Mouse (Mus musculus) ovary, postnatal 36 days (tissue): Measurements from ENCODE around the gene Ubash3a.
"Not testable (repeated sequence)": the region's sequence is repeated elsewhere in the genome, so short reads cannot be mapped to it uniquely, and the experiment has no call there.

Source experiments
- DNase-seq: peaks from one replicate; pipeline ENCODE4 v3.0.0; 2022; ENCODE audit warnings: low spot score, mixed read lengths

Gene Ubash3a

DNA sequence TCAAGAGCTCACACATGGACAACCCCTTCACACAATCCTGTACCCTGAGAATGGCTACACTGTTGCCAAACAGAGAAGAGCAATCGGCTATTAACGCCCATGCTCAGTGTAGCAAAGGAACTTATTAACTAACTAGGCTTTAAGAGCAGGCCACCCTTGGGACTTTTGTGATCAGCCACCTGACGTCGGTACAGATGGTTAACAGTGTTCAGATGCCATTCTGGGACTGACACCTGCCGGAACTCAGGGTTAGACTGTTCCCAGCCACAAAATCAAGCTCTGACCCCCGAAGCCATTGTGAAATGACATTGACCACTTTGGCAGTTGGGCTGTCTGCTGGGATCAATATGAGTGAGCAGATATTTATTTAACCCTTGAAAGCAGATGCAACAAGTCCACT is 53.7 kb downstream of the Ubash3a start:
- DNase-seq = no peak

DNA sequence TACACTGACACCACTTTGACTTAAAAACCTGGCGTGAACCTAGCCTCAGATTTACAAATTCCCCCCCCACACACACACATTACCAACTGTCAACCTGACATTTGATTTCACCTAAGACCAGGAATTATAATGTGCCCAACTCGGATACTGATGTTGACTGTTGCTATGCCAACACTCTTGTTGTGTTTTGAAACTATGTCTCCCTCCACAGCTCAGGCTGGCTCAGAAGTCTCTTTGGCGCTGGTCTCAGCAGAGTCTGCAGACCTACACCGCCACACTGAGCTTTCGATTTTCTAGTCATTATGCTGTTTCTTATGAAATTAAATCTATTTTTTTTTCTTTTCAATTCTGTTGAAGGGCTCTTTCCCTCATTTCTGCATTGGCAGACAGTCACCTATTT is 55.0 kb downstream of the Ubash3a start:
- no peak for DNase-seq

DNA sequence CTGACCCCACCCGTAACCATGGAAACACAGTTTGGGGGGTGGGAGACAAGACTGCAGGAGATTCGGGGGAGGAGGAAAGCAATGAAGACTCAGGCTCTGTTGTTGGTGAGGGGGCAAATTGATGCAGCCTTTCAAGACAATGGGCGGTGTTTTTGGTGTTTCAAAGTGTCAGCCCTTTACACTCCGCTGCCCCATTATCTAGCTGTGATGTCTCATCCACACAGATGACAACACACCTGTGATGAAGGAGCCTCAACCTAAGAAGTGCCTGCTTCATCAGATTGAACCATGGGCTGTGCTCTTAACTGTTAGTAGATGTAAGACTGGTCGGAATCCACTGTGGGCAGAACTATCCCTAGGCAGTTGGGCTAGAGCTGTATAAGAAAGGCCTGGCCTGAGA is 56.1 kb downstream of the Ubash3a start:
- no peak for DNase-seq

DNA sequence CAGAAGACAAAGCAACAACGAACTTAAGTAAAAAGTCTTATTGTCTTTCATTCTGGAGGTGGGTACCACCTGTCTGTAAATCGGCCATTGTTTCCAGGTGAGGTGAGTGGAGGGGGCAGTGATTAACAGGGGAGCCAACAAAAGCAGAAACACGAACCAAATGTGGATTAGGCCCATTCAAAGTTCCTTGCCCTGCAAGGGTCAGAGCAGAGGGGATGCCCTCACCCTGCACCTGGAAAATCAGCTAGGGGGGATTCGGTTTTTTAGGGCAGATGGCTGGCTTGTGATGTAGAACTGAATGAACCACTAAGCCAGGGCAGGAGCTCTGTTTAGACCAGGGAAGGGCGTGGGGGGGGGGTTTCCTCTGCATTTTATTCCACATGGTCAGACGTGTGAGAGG is 56.7 kb downstream of the Ubash3a start:
- DNase-seq = no peak

DNA sequence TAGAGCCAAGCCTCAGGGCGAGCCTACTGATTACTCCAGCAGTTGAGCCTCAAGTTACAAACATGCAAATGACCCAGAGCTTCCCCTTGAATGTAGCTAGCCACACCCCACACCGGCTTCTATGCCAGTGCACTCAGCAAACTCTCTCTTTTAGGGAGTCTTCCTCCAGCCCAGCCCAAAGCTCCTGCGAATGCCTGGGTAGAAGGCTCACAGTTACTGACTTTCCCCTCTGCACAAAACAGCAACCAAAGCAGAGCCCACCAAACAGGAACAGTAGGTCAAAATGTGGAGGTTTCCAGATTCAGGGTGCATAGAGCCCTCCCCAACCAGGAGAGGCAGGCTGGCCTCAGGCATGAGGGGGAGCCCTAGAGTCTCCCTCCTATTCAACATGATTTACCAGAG is 57.5 kb downstream of the Ubash3a start:
- no peak for DNase-seq

DNA sequence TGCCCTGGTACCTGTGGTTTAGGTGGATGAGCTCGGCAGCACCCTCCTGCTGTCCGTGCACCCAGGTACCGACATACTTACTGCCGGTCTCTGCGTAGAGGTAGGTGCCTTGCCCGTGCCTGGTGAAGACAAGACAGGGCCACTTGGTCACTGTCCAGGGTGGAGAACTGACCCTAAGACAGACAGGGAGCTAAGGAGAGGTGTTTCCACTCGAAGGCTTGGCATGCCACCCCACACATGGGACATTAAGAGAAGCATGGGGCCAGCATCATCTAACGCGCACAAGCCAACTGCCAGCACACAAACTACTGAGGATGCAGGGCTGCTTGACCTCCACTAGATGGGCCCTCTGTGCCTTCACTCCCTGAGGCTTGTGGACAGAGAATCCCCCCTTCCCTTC is 58.2 kb downstream of the Ubash3a start:
- DNase-seq = no peak

DNA sequence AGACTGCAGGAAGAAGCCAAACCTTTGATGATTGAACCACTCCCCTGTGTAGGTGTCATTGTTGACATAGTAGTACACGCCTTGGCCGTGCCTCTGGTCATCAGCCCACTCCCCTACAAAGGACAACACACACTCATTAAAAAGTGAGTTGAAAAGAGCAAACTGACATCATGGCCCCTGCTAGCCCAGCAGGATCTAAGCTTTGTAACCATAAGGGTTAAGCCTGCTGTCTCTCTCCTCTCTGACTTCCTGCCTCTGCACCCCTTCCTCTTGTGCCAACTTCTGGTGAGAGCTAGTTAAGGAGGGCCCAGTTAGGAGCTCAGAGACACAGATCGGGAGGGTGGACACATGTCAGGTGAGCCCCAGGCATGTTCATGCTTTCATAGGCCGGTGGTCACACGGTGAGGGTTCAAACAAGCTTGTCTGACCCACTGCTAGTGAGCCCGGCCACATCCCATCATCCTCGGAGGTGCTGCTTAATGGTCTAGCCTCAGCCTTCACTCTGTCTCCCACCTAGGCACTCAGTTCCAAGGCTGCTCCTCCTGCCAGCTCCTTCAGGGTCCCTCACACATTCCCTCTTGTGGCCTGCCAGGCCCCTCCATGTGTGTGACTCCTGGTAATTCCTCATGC is 58.8 kb downstream of the Ubash3a start:
- DNase-seq = no peak

DNA sequence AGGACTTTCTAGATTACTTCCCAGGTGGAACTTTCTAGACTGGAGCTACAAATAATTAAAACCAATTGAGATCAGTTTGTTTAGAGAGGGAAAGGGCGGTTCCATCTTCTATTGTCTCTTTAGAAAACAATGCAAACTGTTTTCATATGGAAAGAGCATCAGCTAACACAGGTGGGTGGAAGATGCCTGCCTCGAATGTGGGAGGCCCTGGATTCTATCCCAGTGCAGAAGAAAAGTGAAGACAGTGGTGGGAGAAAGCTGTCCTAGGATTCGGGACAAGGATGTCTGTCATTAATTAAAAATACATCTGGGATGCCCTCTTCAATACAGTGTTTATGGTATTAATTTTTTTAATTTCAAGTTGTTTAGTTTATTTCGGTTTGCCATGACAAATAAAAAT is 59.5 kb downstream of the Ubash3a start:
- no peak for DNase-seq

DNA sequence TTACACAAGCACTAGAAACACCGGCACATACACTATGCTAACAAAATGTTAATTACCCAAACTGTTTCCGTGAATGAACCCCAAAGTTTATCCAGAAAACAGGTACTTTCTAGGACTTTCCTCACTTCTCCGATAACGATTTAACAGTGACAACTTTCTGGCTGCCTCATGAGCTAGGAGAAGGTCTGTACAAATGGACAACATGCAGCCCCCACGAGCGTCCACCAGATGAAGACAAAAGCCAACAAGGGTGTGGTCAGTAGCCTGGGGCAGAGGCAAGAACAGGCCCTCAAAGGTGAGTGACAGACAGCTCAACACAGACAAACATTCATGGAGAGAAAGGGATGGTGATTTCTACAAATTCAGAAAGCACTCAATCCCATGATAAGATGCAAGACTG is 59.9 kb downstream of the Ubash3a start:
- DNase-seq = no peak

DNA sequence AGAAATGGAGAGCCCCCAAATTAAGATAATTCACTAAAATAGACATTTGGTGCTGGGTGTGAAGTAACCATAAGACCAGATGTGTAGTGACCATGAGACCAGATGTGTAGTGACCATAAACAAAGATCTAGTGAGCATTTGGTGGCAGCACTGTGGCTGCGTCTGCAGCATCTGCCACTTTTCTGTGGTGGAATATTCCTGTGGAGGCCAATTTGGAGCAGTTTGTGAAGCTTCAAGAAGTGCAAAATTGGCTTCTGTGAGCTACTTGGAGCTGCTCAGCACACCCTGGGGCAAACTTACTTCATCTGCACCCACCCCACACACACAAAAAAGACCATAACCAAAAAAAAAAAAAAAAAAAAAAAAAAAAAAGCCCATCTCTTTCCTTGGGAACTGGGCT is 60.3 kb downstream of the Ubash3a start:
- DNase-seq = no peak

DNA sequence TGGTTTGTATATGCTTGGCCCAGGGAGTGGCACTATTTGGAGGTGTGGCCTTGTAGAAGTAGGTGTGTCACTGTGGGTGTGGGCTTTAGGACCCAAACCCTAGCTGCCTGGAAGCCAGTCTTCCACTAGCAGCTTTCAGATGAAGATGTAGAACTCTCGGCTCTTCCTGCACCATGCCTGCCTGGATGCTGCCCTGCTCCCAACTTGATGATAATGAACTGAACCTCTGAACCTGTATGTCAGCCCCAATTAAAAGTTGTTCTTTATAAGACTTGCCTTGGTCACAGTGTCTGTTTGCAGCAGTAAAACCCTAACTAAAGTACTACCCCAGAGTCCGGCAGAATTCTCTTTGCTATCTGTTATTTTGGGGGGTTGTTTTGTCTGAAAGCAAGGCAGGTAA is 62.1 kb downstream of the Ubash3a start:
- DNase-seq = no peak

DNA sequence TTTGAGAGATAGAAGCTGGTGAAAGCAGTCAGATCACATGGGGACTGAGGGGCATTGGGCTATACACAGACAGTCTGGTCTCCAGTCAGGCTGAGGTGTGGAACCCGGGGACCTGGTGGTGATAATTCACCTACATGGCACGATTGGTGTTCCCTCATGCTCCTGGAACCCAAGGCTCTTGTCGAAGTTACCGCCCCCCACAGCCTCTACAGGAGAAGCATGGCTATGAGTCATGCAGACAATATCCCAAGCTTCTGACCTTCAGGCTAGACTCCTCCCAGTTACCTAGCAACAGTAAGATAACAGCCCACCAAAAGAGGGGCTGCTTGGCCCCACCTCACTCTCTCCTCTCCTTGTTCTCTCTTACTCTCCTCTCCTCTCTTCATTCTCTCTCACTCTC is 62.6 kb downstream of the Ubash3a start:
- DNase-seq = no peak

DNA sequence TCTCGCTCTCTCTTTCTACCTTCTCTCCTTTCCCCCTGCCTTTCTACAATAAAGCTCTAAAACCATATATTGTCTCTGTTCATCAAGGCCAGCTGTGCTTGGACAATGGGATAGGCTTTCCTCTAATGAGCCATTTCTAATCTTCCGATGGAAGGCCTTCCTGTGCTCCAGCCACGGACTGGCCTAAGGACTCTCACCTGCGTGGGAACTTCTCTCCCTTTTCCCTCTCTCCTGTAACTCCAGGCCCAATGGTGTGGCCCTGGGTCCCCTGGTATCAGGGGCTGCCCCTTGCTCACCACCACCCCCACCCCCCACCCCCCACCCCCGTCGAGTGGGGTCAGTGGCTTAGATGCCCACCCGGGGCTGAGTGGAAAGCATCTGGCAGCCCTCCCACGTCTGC is 63.1 kb downstream of the Ubash3a start:
- not testable (repeated sequence) for DNase-seq

DNA sequence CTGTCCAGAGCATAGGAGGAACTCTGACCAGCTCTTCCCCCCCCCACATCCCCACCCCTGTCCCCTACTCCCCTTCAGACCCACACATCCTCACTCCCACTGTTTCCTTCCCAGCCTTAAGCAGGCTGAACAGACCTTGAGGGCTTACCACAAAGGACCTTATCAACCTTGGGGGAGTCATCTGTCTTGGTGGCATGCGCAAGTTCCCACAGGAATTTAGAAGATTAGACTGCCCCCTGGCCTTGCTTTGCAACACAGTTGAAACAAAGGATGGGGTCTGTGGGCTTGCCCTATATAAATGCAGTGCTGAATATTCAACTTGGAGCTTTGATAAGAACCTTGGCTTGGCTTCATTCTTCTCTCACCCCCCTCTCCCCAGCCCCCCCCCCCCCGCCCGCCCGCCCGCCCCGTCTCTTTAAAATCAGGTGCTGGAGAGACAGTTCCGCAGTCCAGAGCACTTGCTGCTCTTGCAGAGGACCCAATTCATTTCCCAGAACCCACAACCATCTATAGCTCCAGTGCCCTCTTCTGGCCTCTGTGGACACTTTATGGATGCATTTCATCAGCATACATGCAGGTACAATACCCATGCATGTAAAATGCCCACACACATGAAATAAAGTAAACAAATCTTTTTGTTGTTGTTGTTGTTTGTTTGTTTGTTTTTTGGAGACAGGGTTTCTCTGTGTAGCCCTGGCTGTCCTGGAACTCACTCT is 63.6 kb downstream of the Ubash3a start:
- no peak for DNase-seq

DNA sequence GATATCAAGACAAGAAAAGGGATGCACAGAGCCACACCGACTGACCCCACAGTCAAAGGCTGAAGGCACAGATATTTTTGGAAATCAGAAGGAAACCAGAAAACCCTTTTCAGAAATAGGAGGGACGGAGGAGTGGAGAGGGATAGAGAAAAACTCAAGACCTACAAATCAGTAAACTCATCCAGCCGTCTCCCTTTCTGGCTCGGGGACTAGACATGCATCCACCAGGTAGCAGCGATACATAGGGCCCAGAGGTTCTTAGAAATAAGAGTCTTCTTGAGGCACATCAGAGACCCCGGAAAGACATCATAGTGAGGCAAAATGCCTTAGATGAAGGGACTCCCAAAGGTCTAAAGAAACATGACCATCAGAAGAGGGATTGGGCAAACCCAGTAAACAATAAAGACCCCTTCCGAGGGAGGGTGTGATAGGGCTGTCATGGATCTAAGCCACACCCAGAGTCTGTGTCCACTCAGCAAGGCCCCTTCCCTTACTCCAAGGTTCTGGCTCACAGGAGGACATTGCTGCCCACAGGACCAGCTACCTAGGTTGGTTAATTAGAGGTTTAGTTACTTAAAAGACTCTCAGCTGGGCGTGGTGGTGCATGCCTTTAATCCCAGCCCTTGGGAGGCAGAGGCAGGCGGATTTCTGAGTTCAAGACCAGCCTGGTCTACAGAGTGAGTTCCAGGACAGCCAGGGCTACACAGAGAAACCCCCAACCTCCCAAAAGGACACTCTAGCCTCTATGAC is 64.9 kb downstream of the Ubash3a start:
- no peak for DNase-seq

DNA sequence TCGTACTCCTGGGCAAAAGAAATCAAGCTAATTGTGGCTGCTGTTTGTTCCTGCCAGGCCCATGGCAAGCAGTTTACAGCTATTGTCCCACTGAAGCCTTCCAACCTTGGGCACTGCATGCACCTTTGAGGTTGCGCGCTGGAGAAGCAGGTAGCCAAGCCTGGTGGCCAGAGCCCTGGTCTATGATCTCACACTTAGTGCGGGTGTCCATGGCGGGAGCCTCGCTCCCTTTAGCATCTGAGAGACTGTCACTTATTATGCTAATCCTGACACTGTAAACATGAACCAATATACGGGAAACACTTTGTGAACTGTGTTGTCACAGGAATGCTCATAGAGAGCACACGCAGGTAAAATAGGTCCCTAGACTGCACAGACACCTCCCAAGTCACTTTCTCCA is 66.0 kb downstream of the Ubash3a start:
- no peak for DNase-seq

DNA sequence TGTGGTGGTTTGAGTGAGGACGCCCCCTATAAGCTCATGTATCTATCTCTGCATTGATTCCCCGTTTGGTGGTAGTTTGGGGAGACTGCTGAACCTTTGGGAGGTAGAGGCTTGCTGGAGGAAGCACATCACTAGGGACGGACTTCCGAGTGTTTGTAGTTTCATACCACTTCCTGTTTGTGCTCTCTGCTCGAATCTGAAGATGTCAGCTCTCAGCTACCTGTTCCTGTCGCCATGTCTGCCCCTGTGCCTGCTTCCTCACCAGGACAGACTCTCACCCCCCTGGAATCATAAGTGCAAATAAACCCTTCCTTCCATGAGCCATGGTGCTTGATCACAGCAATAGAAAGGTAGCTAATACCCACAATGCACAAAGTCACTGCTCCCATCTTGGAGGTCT is 67.5 kb downstream of the Ubash3a start:
- DNase-seq = no peak

DNA sequence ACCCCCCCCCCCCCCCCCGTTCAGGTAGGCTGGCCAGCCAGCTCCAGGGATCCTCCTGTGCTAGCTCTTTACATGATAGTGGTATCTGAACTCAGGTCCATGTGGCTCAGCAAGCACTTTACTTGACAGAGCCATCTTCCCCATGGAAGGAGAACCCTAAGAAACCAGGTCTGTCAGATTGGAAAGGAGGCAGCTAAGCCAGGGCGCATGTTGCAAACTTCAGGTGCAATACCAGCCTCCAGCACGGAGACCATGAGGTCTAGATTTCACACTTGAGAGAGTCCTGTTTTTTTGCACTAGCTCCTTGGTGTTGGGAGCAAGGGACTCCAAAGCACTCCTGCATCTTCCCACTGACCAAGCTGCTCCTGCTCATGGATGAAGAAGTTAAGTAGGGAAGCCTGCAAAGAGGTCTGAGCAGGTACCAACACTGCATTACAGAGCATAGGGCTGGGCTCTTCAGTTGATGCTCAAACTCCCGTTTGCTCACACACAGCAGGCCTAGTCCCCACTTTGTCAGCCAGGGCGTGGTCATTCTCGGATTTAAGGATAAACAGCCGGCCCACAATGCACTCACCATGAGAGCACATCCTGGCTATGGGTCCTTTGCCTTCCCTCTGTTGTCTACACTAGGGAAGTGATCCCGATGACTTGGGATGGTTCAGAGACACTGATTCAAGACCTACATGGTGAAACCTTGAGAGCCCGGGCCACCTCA is 68.7 kb downstream of the Ubash3a start:
- no peak for DNase-seq

DNA sequence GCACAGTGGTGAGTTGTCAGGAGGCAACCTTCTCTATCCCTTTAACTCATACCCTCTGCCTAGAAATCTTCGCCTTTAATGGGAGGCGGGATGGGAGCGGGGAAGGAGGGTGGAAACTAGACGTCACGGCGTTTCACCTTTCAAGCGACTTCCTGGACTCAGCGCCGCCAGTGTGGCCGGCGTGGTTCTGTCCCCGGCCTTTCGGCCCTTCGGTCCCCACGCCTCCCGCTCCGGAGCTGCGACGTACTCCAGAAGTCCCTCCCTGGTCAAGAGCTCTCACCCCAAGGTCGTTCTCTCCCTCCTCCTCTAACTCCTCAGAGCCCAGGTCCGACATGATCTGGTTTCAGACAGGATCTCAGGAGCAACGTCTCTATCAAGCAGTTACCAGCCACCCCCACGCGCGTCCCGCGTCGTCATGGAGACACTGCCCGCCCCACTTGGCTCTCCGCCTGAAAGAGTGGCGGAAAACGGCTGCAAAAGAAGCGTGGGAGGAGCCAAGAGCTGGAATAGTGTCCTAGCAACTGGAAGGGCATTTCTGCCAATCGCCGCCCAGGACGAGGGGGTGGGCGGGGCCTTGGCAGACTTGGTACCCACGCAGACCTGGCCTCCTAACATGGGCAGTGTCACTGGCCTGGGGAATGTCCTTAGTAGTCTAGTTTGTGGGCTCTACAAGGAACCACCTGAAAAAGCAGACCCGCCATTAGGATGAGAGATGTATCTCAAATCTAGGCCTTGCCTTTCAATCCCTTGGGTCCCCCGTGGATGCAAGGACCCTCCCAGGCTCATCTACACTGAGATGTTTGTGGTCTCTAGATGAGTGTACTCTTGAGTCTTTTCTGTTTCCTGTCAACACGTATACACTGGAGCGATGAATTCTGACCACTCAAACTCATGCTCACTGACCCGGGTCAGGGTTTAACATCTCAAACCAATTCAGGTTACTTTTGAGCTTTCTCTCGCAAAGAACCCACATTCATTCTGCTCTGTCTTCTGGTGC is 69.5 kb downstream of the Ubash3a start, which contains the start of gene Rsph1:
Gene Rsph1 (minus strand): TSS at position 462 of the 997 bp plus-strand sequence.
- peak; percentile 100 for DNase-seq

DNA sequence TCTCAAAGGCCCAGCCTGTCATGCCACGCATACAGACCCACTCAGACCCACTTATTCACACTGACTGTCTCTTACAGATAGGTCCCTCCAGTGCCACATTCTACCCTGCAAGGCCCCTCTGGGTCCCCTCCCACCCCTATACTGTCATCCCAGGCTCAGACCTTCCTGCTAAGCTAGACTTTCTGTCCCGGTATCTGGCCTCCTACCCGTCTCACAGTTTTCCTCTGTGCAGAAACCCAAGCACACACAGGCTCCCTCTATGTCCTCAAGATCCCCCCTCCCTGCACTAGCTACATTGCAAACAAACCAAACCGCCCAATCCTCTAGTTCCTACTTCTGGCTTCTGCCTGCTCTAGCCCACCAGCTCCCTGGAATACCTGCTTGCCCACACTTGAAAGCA is 70.3 kb downstream of the Ubash3a start:
- no peak for DNase-seq

DNA sequence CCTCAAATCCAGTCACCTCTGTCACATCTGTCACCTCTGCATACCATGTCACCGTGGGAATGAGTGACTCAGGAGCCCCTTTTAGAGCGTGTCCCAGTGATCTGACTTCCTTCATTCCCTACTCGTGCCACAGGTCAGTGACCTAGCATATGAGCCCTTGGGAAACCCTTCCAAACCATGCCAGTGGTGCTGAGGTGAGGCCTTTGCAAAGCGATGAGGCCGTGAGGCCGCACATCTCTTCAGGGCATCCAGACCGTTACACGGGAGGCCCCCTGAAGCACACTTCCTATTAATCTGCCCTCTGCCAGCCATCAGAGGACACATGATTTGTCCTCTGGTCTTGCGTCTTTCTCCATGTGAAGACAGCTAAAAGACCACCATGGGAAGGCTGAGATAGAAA is 71.9 kb downstream of the Ubash3a start:
- no peak for DNase-seq
